Mouse (Mus musculus): ENCODE measurements around the gene Fut7. TPM values are rescaled to one million over a fixed set of nuclear protein-coding genes. Genes with fewer than 3 reads are reported as not detected.

Gene Fut7
- total and polyA plus RNA-seq, 3 experiments, result 0.10 to 0.24 TPM; not detected in 1

- no peak for DNase-seq
Measured at GRCm38 (mm10) chr2:25425481-25425880, 2.4 kb downstream of the Fut7 start.

DNA sequence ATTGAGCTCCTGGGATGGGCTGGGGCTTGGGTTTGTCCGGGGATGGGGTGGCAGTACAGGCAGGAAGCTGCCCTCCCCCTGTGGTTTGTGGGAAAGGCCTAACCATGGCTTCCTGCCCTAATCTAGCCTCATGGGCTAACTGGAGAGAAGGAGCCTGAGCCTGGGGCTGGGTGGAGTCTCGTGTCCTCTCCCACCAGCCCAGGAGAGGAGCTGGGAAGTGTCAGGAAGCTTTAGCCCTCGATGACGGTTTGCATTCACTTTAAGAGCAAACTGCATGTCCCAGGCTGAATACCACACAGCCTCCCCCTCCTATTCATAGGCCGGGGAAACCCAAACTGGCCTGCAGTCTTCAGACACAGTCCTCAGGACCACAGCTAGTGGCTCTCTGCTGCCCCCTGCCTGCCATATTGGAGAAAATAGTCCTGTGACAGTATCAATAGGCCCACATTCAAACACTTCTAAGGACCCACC is 3.7 kb downstream of the Fut7 start:
- DNase-seq, result peak; percentile 59

- DNase-seq, result no peak
Measured at GRCm38 (mm10) chr2:25427256-25427655, 4.2 kb downstream of the Fut7 start.

- DNase-seq, result peak; percentile 96
Measured at GRCm38 (mm10) chr2:25428442-25429236, 5.6 kb downstream of the Fut7 start, which contains the start of gene Abca2. Gene Abca2 (plus strand): TSS chr2:25428703.

DNA sequence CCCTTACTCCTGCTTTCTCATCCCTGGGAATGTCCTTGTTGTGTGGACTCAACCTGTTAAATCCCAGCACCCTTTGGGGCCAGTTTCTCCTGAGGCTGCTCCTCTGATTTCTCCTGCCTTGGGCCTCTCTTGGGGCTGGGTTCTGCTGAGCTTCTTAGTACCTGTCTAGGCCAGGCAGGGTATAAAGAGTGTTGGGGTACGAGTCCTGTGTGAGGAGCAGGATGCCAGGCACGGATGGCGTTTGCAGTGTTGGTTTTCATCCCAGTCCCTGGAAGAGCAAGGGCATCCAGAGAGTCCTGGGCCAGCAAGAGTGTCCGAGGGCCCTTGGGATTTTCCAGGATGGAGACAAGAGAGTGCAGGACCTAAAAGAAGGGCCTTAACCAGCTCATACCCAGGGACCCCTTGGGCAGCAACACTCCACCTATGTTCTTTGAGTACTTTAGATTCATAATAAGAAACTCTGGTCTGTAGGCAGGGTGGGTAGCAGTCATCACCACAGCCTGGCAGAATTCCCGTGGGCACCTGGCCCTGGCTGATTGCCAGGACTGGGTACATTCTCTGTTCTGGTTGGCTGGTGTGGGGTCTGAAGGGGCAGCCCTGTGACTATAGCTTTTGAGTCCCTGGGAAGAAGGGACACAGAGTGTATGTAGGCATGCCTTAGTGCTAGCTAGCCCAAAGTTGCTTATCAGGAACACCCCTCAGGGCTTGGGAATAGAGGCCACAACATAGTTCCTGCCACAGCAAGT is 6.5 kb downstream of the Fut7 start:
- DNase-seq, result no peak

- no peak for DNase-seq
Measured at GRCm38 (mm10) chr2:25430395-25431233, 7.5 kb downstream of the Fut7 start.

DNA sequence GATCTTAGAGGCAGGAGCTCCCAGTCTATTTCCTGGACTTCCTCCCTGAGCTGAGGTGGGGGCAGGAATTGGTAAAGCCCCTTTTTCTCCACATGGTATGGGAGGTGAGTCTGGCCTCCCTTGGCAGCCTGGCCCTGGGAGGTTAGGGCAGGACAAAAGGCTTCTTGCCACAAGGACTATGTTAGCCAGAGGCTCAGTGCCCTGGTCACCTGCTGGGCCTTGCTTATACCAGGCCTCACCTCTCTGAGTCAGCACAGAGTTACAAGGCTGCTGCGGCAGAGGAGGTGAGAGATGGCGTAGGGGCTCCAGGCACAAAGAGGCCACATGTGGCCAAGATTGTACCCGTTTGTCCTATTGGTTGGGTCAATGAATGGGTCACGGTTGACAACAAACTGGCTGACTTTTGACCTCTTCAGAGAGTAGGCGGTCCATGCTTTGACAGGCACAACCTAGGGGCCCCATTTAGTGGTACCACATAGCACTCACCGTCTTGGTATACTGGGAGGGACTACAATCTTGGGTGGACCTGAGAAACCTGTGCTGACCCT is 8.3 kb downstream of the Fut7 start:
- DNase-seq, result no peak

DNA sequence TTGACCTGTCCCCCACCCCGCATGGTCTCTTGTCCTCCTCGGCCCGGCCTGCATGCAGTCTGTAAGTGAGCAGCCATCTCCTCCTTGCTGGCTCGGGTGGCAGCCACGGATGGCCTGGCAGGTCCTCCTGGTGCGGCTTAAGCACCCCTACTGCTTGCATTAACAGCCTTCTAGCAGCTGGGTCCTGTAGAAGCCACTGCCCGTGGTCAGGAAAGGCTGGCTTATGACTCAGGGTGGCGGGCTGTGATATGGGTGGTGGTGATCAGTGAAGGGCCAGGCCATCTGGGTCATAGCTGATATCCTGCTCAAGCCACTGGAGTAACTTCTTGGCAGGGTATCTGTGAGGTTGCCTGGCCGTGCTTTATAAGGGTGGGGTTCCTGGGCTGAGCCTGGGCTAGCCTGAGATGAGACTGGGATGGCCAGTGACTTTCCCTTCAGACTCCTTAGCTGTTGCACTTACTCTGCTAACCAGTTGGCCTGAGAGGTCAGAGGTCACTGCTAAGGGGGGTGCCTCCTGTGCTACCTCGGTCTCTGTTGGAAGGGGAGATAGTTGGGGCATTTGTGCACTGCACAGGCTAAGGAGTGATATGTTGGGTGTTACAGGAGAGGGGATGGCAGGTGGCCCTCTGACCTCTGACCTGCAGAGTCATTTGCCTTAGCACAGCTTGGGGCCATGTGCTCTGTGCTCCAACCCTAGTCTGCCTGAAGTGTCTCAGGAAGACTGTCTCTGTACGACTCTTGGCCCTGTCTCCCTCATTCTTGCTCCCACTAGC is 9.4 kb downstream of the Fut7 start:
- no peak for DNase-seq

GRCm38 (mm10) chr2:25433101-25433500 is 10.0 kb downstream of the Fut7 start:
- DNase-seq, result no peak

DNA sequence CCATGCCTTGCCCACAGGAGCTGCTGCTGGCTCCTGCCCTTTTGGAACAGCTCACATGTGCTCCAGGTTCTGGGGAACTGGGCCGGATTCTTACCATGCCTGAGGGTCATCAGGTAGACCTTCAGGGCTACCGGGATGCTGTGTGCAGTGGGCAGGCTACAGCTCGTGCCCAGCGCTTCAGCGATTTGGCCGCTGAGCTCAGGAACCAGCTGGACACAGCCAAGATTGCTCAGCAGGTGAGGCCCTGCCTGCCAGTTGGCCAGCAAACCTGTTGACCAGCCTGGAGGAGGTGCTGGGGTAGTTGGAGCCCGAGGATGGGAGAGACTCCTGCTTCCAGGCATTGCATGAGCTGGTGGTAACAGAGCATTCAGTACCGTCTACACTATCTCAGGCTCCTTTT is 11.2 kb downstream of the Fut7 start:
- no peak for DNase-seq

DNA sequence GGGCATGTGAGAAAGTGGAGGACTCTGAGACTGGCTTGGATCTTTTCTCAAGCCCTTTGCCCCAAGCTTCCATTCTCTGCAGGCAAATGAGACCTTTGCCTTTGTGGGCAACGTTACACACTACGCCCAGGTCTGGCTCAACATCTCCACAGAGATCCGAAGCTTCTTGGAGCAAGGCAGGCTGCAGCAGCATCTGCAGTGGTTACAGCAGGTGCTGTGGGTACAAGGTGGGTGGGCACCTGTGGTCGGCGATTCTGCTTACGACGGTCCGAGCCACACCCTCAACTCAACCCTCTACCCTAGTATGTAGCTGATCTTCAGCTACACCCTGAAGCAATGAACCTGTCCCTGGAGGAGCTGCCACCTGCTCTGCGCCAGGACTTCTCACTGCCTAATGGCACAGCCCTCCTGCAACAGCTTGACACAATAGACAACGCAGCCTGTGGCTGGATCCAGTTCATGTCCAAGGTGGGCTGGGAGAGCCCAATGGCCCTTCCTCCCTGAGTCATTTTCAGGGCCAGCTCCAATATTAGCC is 13.3 kb downstream of the Fut7 start:
- no peak for DNase-seq

GRCm38 (mm10) chr2:25441067-25441466 is 18.0 kb downstream of the Fut7 start:
- DNase-seq, result no peak

DNA sequence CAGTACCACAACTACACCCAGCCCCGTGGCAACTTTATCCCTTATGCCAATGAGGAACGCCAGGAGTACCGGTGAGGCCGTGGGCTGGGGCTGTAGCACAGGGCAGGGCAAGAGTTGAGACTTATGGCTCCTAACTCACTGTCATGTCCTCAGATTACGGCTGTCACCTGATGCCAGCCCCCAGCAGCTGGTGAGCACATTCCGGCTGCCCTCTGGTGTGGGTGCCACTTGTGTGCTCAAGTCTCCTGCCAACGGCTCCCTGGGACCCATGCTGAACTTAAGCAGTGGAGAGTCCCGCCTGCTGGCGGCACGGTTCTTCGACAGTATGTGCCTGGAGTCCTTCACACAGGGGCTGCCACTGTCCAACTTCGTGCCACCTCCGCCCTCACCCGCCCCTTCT is 19.6 kb downstream of the Fut7 start:
- DNase-seq, result no peak

GRCm38 (mm10) chr2:25450853-25451647 is 28.0 kb downstream of the Fut7 start:
- no peak for DNase-seq

DNA sequence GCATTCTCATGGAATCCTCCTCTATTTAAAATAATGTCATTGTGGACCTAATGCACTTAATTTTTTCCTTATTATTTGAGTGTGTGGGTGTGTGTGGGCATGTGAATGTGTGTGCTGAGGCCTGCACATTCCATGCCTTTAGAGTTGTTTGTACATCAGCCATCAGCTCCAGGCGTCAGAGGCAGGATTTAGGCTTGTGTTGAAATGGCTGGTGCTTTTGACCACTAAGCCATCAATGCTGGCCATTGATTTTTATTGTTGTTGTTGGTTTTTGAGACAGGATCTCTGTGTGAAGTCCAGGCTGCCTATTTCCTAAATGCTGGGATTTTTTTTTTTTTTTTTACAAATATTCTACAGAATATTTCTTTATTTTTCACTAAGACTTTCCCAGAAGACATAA is 29.9 kb downstream of the Fut7 start:
- no peak for DNase-seq

- DNase-seq, result no peak
Measured at GRCm38 (mm10) chr2:25456205-25456953, 33.3 kb downstream of the Fut7 start, which contains the start of gene Clic3. Gene Clic3 (plus strand): TSS chr2:25456838.

DNA sequence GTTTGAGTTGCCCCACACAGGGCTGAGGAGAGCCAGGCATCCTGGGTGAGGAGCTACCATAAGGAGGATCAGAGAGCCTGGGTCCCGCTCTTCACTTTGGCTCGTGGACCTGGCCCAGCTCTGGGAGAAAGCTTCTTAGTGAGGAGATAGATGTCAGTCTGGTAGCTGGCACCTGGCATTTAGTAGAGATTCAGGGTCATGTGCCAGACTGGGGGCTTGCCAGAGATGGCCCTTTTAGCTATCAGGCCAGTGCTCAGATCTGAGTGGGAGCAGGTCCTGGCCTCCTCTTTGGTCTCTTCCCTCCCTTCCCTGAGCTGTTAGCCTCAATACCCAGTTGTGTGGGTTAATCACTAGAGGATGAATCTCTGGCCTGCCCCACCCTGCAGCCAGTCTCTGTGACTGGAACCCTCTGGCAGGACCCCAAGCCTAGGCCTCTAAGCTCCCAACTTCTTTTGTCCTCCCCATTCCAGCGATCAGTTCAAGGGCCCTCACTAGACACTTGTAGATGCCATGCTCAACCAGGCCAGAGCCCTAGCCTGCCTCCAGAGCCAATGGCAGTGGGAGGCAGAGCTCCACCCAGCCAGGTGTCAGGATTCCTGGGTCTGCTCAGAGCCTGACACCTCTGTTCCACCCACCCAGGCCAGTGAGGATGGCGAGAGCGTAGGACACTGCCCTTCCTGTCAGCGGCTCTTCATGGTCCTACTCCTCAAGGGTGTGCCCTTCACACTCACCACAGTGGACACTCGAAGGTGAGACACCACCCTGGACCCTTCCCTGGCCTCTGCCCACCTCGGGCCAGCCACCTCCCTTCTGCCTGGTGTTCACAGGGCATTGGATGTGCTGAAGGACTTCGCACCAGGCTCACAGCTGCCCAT is 34.2 kb downstream of the Fut7 start:
- DNase-seq, result no peak

DNA sequence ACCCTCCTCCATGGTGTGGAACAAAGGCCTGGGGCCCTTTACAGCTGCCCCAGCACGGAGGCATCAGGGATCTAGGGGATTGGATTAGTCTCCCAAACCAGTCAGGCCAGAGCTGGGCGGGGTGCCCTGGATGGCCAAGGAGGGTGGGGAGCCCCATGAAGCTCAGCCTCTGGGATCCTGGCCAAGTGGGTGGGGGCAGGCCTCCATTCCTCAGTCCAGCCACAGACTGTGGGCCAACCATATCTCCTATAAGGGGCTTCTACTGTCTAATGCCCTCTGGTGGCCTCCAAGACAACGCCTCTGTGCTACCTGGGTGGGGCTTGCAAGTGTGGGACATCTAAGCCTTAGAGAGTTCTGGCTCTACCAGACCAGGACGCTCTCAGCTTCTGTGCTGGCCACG is 35.8 kb downstream of the Fut7 start:
- no peak for DNase-seq

Data from adrenal gland, adult 2 months (tissue).